Mouse (Mus musculus) liver, postnatal 0 days (tissue): Measurements from ENCODE around the gene L3mbtl1.

Source experiments
- CTCF ChIP-seq: sonication (generic); IDR thresholded peaks from 2 replicates; pipeline ENCODE4 v1.5.1; 2016; ENCODE audit warnings: antibody characterized with exemption, low read depth
- EP300 ChIP-seq: IDR thresholded peaks from 2 replicates; pipeline ENCODE4 v1.6.1; 2016; ENCODE audit warnings: antibody characterized with exemption, low read depth, mild to moderate bottlenecking

GRCm38 (mm10) chr2:162943148-162943846 lies at the start of gene L3mbtl1:
- TF ChIP-seq CTCF (no peak), EP300 (no peak)
